Mouse (Mus musculus): ENCODE results near the gene Lrp5.

DNA sequence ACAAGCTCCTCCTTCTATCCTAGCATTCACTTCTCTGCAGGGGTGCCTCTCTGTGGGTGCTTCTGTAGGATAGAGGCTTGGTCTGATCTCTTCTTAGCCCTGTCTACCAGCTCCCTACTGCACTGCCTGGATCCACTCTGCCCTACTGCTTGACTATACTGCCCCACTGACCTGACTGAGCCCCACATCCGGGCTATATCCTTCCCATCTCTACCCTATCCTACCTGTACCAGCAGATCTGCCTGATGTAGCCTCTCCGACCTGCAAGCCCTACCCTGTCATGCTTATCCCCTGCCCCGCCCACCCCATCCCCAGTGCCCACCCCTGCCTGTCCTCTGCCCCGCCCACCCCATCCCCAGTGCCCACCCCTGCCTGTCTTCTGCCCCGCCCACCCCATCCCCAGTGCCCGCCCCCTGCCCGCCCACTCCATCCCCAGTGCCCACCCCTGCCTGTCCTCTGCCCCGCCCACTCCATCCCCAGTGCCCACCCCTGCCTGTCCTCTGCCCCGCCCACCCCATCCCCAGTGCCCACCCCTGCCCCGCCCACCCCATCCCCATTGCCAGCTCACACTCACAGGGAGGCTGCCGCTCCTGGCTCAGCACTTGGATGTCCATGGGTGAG, 37.4 kb downstream of the Lrp5 start:
- no peak for TF ChIP-seq CTCF (IDR thresholded peaks at IDR 0.05; ENCODE audit: low read depth)
- no peak for TF ChIP-seq EP300 (optimal IDR thresholded peaks at IDR 0.05)
